Mouse (Mus musculus) frontal cortex, postnatal 36 days (tissue): ENCODE measurements at regions not wholly inside any gene's neighbourhood (a gene's known extent, or its start where the extent isn't known, plus 50 kb on each side); places are given as distances from the start of the nearest gene placed in this dataset.

Experiments used
- DNase-seq, 2 experiments: peaks; one replicate each; pipeline ENCODE4 v3.0.0; 2022; ENCODE audit warnings: low spot score in 2 of 2

- DNase-seq, result peak in 1 of 2 experiments; percentile 1
These were observed 63.0 kb upstream of the Vstm5 start for GRCm38 (mm10) chr9:15175866-15176265.

- DNase-seq, result no peak
These were observed 63.4 kb upstream of the Vstm5 start for GRCm38 (mm10) chr9:15175412-15175811.

DNA sequence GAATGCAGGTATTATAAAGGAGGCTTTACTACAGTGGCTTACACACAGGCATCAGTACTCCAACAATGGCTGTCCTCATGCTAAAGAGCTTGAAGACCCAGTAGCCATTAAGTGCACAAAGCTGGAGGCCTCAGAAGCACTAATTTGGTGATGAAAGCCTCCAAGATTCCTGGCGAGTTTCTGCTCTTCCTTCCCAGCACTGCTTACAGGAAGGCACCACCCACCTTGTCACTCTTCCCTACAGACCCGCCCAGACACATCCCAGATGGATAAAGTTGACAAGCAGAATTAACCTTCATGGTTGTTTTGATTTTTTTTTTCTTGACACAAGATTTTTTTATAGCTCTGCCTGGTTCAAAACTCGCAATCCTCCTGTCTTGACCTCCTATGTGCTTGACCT is 59.0 kb upstream of the Hephl1 start:
- no peak for DNase-seq

DNA sequence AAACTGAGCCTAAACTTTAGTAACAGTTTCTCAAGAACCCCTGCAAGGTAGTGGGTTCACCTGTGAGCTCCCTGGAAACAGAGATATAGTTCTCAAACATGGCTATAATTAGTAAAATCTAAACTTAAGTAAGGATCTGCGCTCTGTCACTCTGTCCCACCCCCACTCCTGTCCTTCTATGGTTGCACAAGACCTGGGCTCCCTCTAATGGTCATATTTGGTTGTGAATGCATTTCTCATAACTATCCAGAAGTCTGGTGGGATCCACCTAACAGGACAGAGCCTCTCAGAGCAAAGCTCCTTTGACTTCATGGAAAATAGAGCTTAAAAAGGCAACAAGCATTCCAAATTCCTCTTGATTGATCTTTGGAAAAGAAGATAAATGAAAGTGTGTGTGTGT is 57.8 kb upstream of the Hephl1 start:
- peak in 1 of 2 experiments; percentile 17 for DNase-seq

- DNase-seq, result no peak
These were observed 57.1 kb upstream of the Hephl1 start for GRCm38 (mm10) chr9:15168961-15169360.

GRCm38 (mm10) chr9:15166896-15167295 is 55.0 kb upstream of the Hephl1 start:
- DNase-seq, result no peak

DNA sequence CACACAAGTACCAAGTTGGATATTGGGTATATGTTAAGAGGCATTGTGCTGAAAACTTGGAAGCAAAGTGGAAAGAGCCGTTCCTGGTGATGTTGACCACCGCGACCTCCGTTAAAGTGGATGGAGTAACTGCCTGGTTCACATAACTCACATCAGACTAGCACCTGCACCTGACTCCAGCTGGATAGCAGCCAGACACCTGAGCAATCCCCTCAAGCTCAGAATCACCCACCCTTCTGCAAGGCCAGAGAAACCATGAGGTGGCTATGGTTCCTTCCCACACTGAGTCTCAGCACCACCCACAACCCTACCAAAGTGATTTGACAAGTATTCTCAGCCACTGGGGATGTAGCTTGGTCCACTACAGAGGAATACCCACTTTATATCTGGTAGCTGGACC is 54.6 kb upstream of the Hephl1 start:
- no peak for DNase-seq
